Mouse (Mus musculus): ENCODE data around the gene Lrp4. TPM values are rescaled to one million over a fixed set of nuclear protein-coding genes. Genes with fewer than 3 reads are reported as not detected.
"Not testable (repeated sequence)": the region's sequence is repeated elsewhere in the genome, so short reads cannot be mapped to it uniquely, and the experiment has no call there.

Lrp4 gene
- polyA plus RNA-seq, 1 experiment from 2014 or later = 1.5 TPM

- no peak overlapping the region for H3K9ac ChIP-seq (replicated peaks)
- no peak for DNase-seq
- H3K36me3 ChIP-seq (replicated peaks; ENCODE audit: insufficient read depth, low read length) = peaks cover 11% of the 10 kb centered on the region; the same call in 1 of the 2 replicates
- H3K9me3 ChIP-seq (ENCODE audit: low read length) = no peaks in the 10 kb centered on the region
- H3K4me3 ChIP-seq (ENCODE audit: low read depth, low read length) = no peak overlapping the region
- H3K4me2 ChIP-seq (ENCODE audit: low read depth, low read length) = no peak overlapping the region
- peak; percentile 84 for TF ChIP-seq CTCF (IDR thresholded peaks at IDR 0.05; ENCODE audit: low read depth)
- TF ChIP-seq EP300 (IDR thresholded peaks at IDR 0.05; ENCODE audit: low read depth) = no peak
- 64% methylated on average over 6 of the region's 6 CpGs for WGBS (ENCODE audit: insufficient replicate concordance)
- H3K4me1 ChIP-seq (ENCODE audit: insufficient read depth) = peaks cover 3% of the 10 kb centered on the region; the same call in 1 of the 2 replicates
- no peaks in the 10 kb centered on the region for H3K27me3 ChIP-seq (ENCODE audit: insufficient read depth, low read length)
- 0 out of 2 replicates have a peak, but pooled peaks have one; percentile 38 for ATAC-seq
- H3K27ac ChIP-seq (ENCODE audit: low read depth) = no peak overlapping the region
Observed at GRCm38 (mm10) chr2:91480805-91481514, 23.6 kb downstream of the Lrp4 start.

- no peaks in the 10 kb centered on the region for H3K4me1 ChIP-seq (ENCODE audit: insufficient read depth)
Observed at GRCm38 (mm10) chr2:91484698-91485097, 27.4 kb downstream of the Lrp4 start.

GRCm38 (mm10) chr2:91485256-91485655, 27.9 kb downstream of the Lrp4 start:
- Histone ChIP-seq H3K4me3 (ENCODE audit: low read depth, low read length) (no peak overlapping the region), H3K4me2 (ENCODE audit: low read depth, low read length) (no peak overlapping the region), H3K4me1 (ENCODE audit: insufficient read depth) (no peaks in the 10 kb centered on the region), H3K27me3 (ENCODE audit: insufficient read depth, low read length) (no peaks in the 10 kb centered on the region), H3K36me3 (replicated peaks; ENCODE audit: insufficient read depth, low read length) (peaks cover 28% of the 10 kb centered on the region), H3K9me3 (ENCODE audit: low read length) (no peaks in the 10 kb centered on the region), H3K9ac (replicated peaks) (no peak overlapping the region), H3K27ac (ENCODE audit: low read depth) (peak overlapping the region; percentile 48)
- DNase-seq = no peak
- peak; percentile 45; the same call in 1 of the 2 replicates for ATAC-seq
- no peak for TF ChIP-seq CTCF (IDR thresholded peaks at IDR 0.05; ENCODE audit: low read depth)
- no peak for TF ChIP-seq EP300 (IDR thresholded peaks at IDR 0.05; ENCODE audit: low read depth)
- WGBS (ENCODE audit: insufficient replicate concordance) = 53% methylated on average over 6 of the region's 6 CpGs

More at GRCm38 (mm10) chr2:91484698-91485097, 27.4 kb downstream of the Lrp4 start:
- H3K36me3 ChIP-seq (replicated peaks; ENCODE audit: insufficient read depth, low read length) = peaks cover 24% of the 10 kb centered on the region
- no peak overlapping the region for H3K9ac ChIP-seq (replicated peaks)
- no peaks in the 10 kb centered on the region for H3K9me3 ChIP-seq (ENCODE audit: low read length)
- H3K27ac ChIP-seq (ENCODE audit: low read depth) = peak overlapping the region; percentile 48; the same call in 1 of the 2 replicates
- H3K4me3 ChIP-seq (ENCODE audit: low read depth, low read length) = no peak overlapping the region
- ATAC-seq = peak; percentile 29; the same call in 1 of the 2 replicates
- WGBS (ENCODE audit: insufficient replicate concordance) = 44% methylated on average over 4 of the region's 4 CpGs
- no peak for DNase-seq
- no peaks in the 10 kb centered on the region for H3K27me3 ChIP-seq (ENCODE audit: insufficient read depth, low read length)
- H3K4me2 ChIP-seq (ENCODE audit: low read depth, low read length) = no peak overlapping the region
- TF ChIP-seq CTCF (IDR thresholded peaks at IDR 0.05; ENCODE audit: low read depth) (no peak), EP300 (IDR thresholded peaks at IDR 0.05; ENCODE audit: low read depth) (no peak)

- H3K4me3 ChIP-seq (ENCODE audit: low read depth, low read length); H3K27ac ChIP-seq (ENCODE audit: low read depth); H3K9ac ChIP-seq (replicated peaks); H3K4me1 ChIP-seq (ENCODE audit: insufficient read depth); H3K27me3 ChIP-seq (ENCODE audit: insufficient read depth, low read length); H3K4me2 ChIP-seq (ENCODE audit: low read depth, low read length); ATAC-seq; H3K9me3 ChIP-seq (ENCODE audit: low read length); DNase-seq: not testable (repeated sequence)
- peak; percentile 53 for TF ChIP-seq CTCF (IDR thresholded peaks at IDR 0.05; ENCODE audit: low read depth)
- WGBS (ENCODE audit: insufficient replicate concordance) = 38% methylated on average over 3 of the region's 3 CpGs
- peaks cover 36% of the 10 kb centered on the region for H3K36me3 ChIP-seq (replicated peaks; ENCODE audit: insufficient read depth, low read length)
Observed at GRCm38 (mm10) chr2:91487295-91487694, 30.0 kb downstream of the Lrp4 start.

GRCm38 (mm10) chr2:91492071-91492635, 34.8 kb downstream of the Lrp4 start:
- Histone ChIP-seq H3K27ac (ENCODE audit: low read depth) (no peak overlapping the region), H3K9ac (replicated peaks) (no peak overlapping the region), H3K4me2 (ENCODE audit: low read depth, low read length) (no peak overlapping the region), H3K4me3 (ENCODE audit: low read depth, low read length) (no peak overlapping the region), H3K36me3 (replicated peaks; ENCODE audit: insufficient read depth, low read length) (peaks cover 45% of the 10 kb centered on the region), H3K27me3 (ENCODE audit: insufficient read depth, low read length) (no peaks in the 10 kb centered on the region), H3K9me3 (ENCODE audit: low read length) (no peaks in the 10 kb centered on the region), H3K4me1 (ENCODE audit: insufficient read depth) (no peaks in the 10 kb centered on the region)
- TF ChIP-seq EP300 (IDR thresholded peaks at IDR 0.05; ENCODE audit: low read depth) (no peak), CTCF (IDR thresholded peaks at IDR 0.05; ENCODE audit: low read depth) (no peak)
- DNase-seq = no peak
- 88% methylated on average over 12 of the region's 12 CpGs for WGBS (ENCODE audit: insufficient replicate concordance)
- ATAC-seq = no peak

- WGBS (ENCODE audit: insufficient replicate concordance) = 89% methylated on average over 9 of the region's 9 CpGs
- Histone ChIP-seq H3K36me3 (replicated peaks; ENCODE audit: insufficient read depth, low read length) (peaks cover 40% of the 10 kb centered on the region), H3K27me3 (ENCODE audit: insufficient read depth, low read length) (no peaks in the 10 kb centered on the region), H3K4me2 (ENCODE audit: low read depth, low read length) (no peak overlapping the region), H3K27ac (ENCODE audit: low read depth) (no peak overlapping the region), H3K4me3 (ENCODE audit: low read depth, low read length) (no peak overlapping the region), H3K4me1 (ENCODE audit: insufficient read depth) (no peaks in the 10 kb centered on the region), H3K9me3 (ENCODE audit: low read length) (no peaks in the 10 kb centered on the region), H3K9ac (replicated peaks) (no peak overlapping the region)
- ATAC-seq (no peak), DNase-seq (no peak)
- TF ChIP-seq CTCF (IDR thresholded peaks at IDR 0.05; ENCODE audit: low read depth) (no peak), EP300 (IDR thresholded peaks at IDR 0.05; ENCODE audit: low read depth) (no peak)
Observed at GRCm38 (mm10) chr2:91493981-91494380, 36.7 kb downstream of the Lrp4 start.
